Mouse (Mus musculus) embryonic facial prominence, embryonic 14.5 days (tissue): ENCODE results near the gene Gm10401. TPM values are rescaled to one million over a fixed set of nuclear protein-coding genes. Genes with fewer than 3 reads are reported as not detected.

Source experiments
- ATAC-seq: fragments of 200-750 bp; cut with Nextera tagmentation; 2 replicates; pipeline ENCODE4 v1.8.0; 2017; ENCODE audit warnings: low read depth, moderate number of reproducible peaks, moderate TSS enrichment
- DNase-seq: peaks from one replicate; pipeline ENCODE4 v3.0.0-alpha.2; 2015; ENCODE audit warnings: low spot score
- H3K27ac ChIP-seq: fragments of 300-500 bp; sonication (generic); replicated peaks from 2 replicates; pipeline ENCODE4 v1.5.1; 2014; ENCODE audit warnings: low read depth, mild to moderate bottlenecking, low read length, moderate library complexity
- H3K27me3 ChIP-seq: fragments of 300-500 bp; sonication (generic); replicated peaks from 2 replicates; pipeline ENCODE4 v1.6.1; 2014; ENCODE audit warnings: low read length; ENCODE audit not compliant: control insufficient read depth, insufficient read depth
- H3K36me3 ChIP-seq: fragments of 300-500 bp; sonication (generic); 2 replicates; pipeline ENCODE4 v1.6.1; 2014; ENCODE audit warnings: low read length, mixed read lengths; ENCODE audit not compliant: control insufficient read depth, insufficient read depth
- H3K4me1 ChIP-seq: fragments of 300-500 bp; sonication (generic); 2 replicates; pipeline ENCODE4 v1.6.1; 2014; ENCODE audit warnings: antibody characterized with exemption, low read length; ENCODE audit not compliant: control insufficient read depth, insufficient read depth
- H3K4me2 ChIP-seq: fragments of 300-500 bp; sonication (generic); 2 replicates; pipeline ENCODE4 v1.6.1; 2014; ENCODE audit warnings: low read depth, mild to moderate bottlenecking, low read length, moderate library complexity, mixed read lengths
- H3K4me3 ChIP-seq: fragments of 300-500 bp; sonication (generic); 2 replicates; pipeline ENCODE4 v1.5.1; 2014; ENCODE audit warnings: low read depth, mild to moderate bottlenecking, low read length
- H3K9ac ChIP-seq: fragments of 300-500 bp; sonication (generic); 2 replicates; pipeline ENCODE4 v1.6.1; 2014; ENCODE audit warnings: low read depth, mild to moderate bottlenecking, low read length, moderate library complexity, mixed read lengths
- H3K9me3 ChIP-seq: fragments of 300-500 bp; sonication (generic); 2 replicates; pipeline ENCODE4 v1.6.1; 2016; ENCODE audit warnings: low read length; ENCODE audit not compliant: control insufficient read depth
- whole genome bisulfite sequencing: fragments of 180-500 bp; shearing (Covaris S2); extraction: QIAGEN DNeasy Blood & Tissue Kit; methylation state at CpG from one replicate; pipeline ENCODE4 v1.1.7; 2014; 5-methylcytosine and 5-hydroxymethylcytosine counted together
- polyA plus RNA-seq: library from polyadenylated mRNA; unstranded; fragments of >200 nt; fragmentation: Nextera tagmentation; extraction: Ambion mirVana; gene quantifications from 2 replicates; pipeline ENCODE4 v1.2.1, GENCODE M21; 2014

Gm10401 gene
- polyA plus RNA-seq, 1 experiment from 2014 or later = 53.2 TPM

GRCm38 (mm10) chr5:115140726-115141125 lies 42.6 kb upstream of the Gm10401 start:
- WGBS = 62% methylated on average over 3 of the region's 3 CpGs
- peaks cover 24% of the 10 kb centered on the region for H3K36me3 ChIP-seq
- no peak for DNase-seq

GRCm38 (mm10) chr5:115139124-115139523 lies 41.0 kb upstream of the Gm10401 start:
- H3K4me1 ChIP-seq = no peaks in the 10 kb centered on the region
- no peak overlapping the region for H3K4me2 ChIP-seq
- no peak for ATAC-seq
- DNase-seq = no peak
- no peak overlapping the region for H3K4me3 ChIP-seq
- H3K27me3 ChIP-seq = no peaks in the 10 kb centered on the region
- no peak overlapping the region for H3K27ac ChIP-seq
- H3K9me3 ChIP-seq = no peaks in the 10 kb centered on the region
- H3K9ac ChIP-seq = no peak overlapping the region
- H3K36me3 ChIP-seq = peaks cover 9% of the 10 kb centered on the region
- WGBS = 53% methylated on average over 4 of the region's 4 CpGs

More at GRCm38 (mm10) chr5:115140726-115141125, 42.6 kb upstream of the Gm10401 start:
- ATAC-seq = no peak
- Histone ChIP-seq H3K9me3 (no peaks in the 10 kb centered on the region), H3K27me3 (no peaks in the 10 kb centered on the region), H3K4me3 (no peak overlapping the region), H3K27ac (no peak overlapping the region), H3K4me1 (no peaks in the 10 kb centered on the region), H3K4me2 (no peak overlapping the region), H3K9ac (no peak overlapping the region)

GRCm38 (mm10) chr5:115134234-115135165 lies 36.4 kb upstream of the Gm10401 start, which contains the start of gene Unc119b:
Gene Unc119b (minus strand): TSS chr5:115134975.
- Histone ChIP-seq H3K9me3 (no peaks in the 10 kb centered on the region), H3K9ac (peak within 1 kb of the TSS; percentile 83), H3K27ac (peak within 1 kb of the TSS; percentile 61), H3K4me2 (peak within 1 kb of the TSS; percentile 94), H3K4me1 (peaks cover 13% of the 10 kb centered on the region), H3K4me3 (peak within 1 kb of the TSS; percentile 92), H3K27me3 (no peaks in the 10 kb centered on the region), H3K36me3 (peaks cover 5% of the 10 kb centered on the region)
- under 1% methylated on average over 33 of the region's 81 CpGs for WGBS
- DNase-seq = peak; percentile 93
- ATAC-seq = peak; percentile 94

GRCm38 (mm10) chr5:115133358-115134066 lies 35.4 kb upstream of the Gm10401 start:
- Histone ChIP-seq H3K9me3 (no peaks in the 10 kb centered on the region), H3K36me3 (peaks cover 15% of the 10 kb centered on the region), H3K9ac (peak overlapping the region; percentile 83), H3K4me2 (peak overlapping the region; percentile 94), H3K4me1 (peaks cover 13% of the 10 kb centered on the region), H3K4me3 (peak overlapping the region; percentile 92), H3K27ac (no peak overlapping the region; the same call in 1 of the 2 replicates), H3K27me3 (no peaks in the 10 kb centered on the region)
- WGBS = 48% methylated on average over 6 of the region's 6 CpGs
- no peak for ATAC-seq
- DNase-seq = no peak

- 87% methylated on average over 8 of the region's 8 CpGs for WGBS
- no peaks in the 10 kb centered on the region for H3K27me3 ChIP-seq
- no peak overlapping the region for H3K9ac ChIP-seq
- DNase-seq (no peak), ATAC-seq (no peak)
- H3K4me2 ChIP-seq = peak overlapping the region; percentile 94; the same call in 1 of the 2 replicates
- peaks cover 13% of the 10 kb centered on the region for H3K4me1 ChIP-seq
- H3K27ac ChIP-seq = no peak overlapping the region
- H3K4me3 ChIP-seq = no peak overlapping the region
- no peaks in the 10 kb centered on the region for H3K9me3 ChIP-seq
- peaks cover 25% of the 10 kb centered on the region for H3K36me3 ChIP-seq
Measured at GRCm38 (mm10) chr5:115132465-115132864, 34.4 kb upstream of the Gm10401 start.

- H3K9ac ChIP-seq = no peak overlapping the region
- no peaks in the 10 kb centered on the region for H3K9me3 ChIP-seq
- no peak overlapping the region for H3K4me3 ChIP-seq
- WGBS = 82% methylated on average over 6 of the region's 6 CpGs
- DNase-seq = no peak
- no peaks in the 10 kb centered on the region for H3K27me3 ChIP-seq
- no peak overlapping the region for H3K27ac ChIP-seq
- peaks cover 52% of the 10 kb centered on the region for H3K36me3 ChIP-seq
- H3K4me2 ChIP-seq = no peak overlapping the region
- ATAC-seq = no peak
- H3K4me1 ChIP-seq = peaks cover 13% of the 10 kb centered on the region
Measured at GRCm38 (mm10) chr5:115129328-115129727, 31.2 kb upstream of the Gm10401 start.

- Histone ChIP-seq H3K36me3 (peaks cover 59% of the 10 kb centered on the region), H3K9me3 (no peaks in the 10 kb centered on the region), H3K9ac (no peak overlapping the region), H3K27me3 (no peaks in the 10 kb centered on the region), H3K4me3 (no peak overlapping the region), H3K27ac (no peak overlapping the region), H3K4me1 (no peaks in the 10 kb centered on the region), H3K4me2 (no peak overlapping the region)
- ATAC-seq = no peak
- no peak for DNase-seq
- 90% methylated on average over 22 of the region's 22 CpGs for WGBS
Measured at GRCm38 (mm10) chr5:115127421-115128179, 29.5 kb upstream of the Gm10401 start.
